Mouse (Mus musculus): ENCODE results near the gene Bub1b.
"Not testable (repeated sequence)": the region's sequence is repeated elsewhere in the genome, so short reads cannot be mapped to it uniquely, and the experiment has no call there.

Bub1b gene

GRCm38 (mm10) chr2:118618013-118618412 lies 20.0 kb downstream of the Bub1b start:
- DNase-seq (ENCODE audit: low spot score), result no peak

- no peak for DNase-seq (ENCODE audit: low spot score)
Observed at GRCm38 (mm10) chr2:118620101-118620500, 22.1 kb downstream of the Bub1b start.

GRCm38 (mm10) chr2:118620608-118621007 lies 22.6 kb downstream of the Bub1b start:
- no peak for DNase-seq (ENCODE audit: low spot score)

- DNase-seq (ENCODE audit: low spot score), result peak; percentile 21
Observed at GRCm38 (mm10) chr2:118629276-118629675, 31.3 kb downstream of the Bub1b start.

GRCm38 (mm10) chr2:118633441-118633840 lies 35.4 kb downstream of the Bub1b start:
- no peak for DNase-seq (ENCODE audit: low spot score)

- no peak for DNase-seq (ENCODE audit: low spot score)
Observed at GRCm38 (mm10) chr2:118637258-118637657, 39.2 kb downstream of the Bub1b start.

GRCm38 (mm10) chr2:118637888-118638526 lies 40.0 kb downstream of the Bub1b start:
- DNase-seq (ENCODE audit: low spot score), result peak; percentile 76

GRCm38 (mm10) chr2:118638686-118639085 lies 40.7 kb downstream of the Bub1b start:
- DNase-seq (ENCODE audit: low spot score), result no peak

- DNase-seq (ENCODE audit: low spot score), result no peak
Observed at GRCm38 (mm10) chr2:118641147-118641546, 43.1 kb downstream of the Bub1b start.

GRCm38 (mm10) chr2:118642431-118642830 lies 44.4 kb downstream of the Bub1b start:
- no peak for DNase-seq (ENCODE audit: low spot score)

- no peak for DNase-seq (ENCODE audit: low spot score)
Observed at GRCm38 (mm10) chr2:118642942-118643341, 44.9 kb downstream of the Bub1b start.

- peak; percentile 51 for DNase-seq (ENCODE audit: low spot score)
Observed at GRCm38 (mm10) chr2:118646665-118647064, 48.7 kb downstream of the Bub1b start.

- not testable (repeated sequence) for DNase-seq (ENCODE audit: low spot score)
Observed at GRCm38 (mm10) chr2:118650697-118651096, 52.7 kb downstream of the Bub1b start.

- DNase-seq (ENCODE audit: low spot score), result no peak
Observed at GRCm38 (mm10) chr2:118656688-118657281, 58.8 kb downstream of the Bub1b start.

GRCm38 (mm10) chr2:118658457-118658856 lies 60.4 kb downstream of the Bub1b start:
- DNase-seq (ENCODE audit: low spot score), result no peak

- DNase-seq (ENCODE audit: low spot score), result no peak
Observed at GRCm38 (mm10) chr2:118659077-118659476, 61.1 kb downstream of the Bub1b start.

- no peak for DNase-seq (ENCODE audit: low spot score)
Observed at GRCm38 (mm10) chr2:118659493-118659892, 61.5 kb downstream of the Bub1b start.

GRCm38 (mm10) chr2:118659998-118660452 lies 62.0 kb downstream of the Bub1b start:
- peak; percentile 47 for DNase-seq (ENCODE audit: low spot score)

- DNase-seq (ENCODE audit: low spot score), result no peak
Observed at GRCm38 (mm10) chr2:118661891-118662290, 63.9 kb downstream of the Bub1b start.

- DNase-seq (ENCODE audit: low spot score), result peak; percentile 63
Observed at GRCm38 (mm10) chr2:118662902-118663803, 65.1 kb downstream of the Bub1b start, which contains the start of gene Pak6. TSS of gene Pak6 (plus strand) at chr2:118663303.

- DNase-seq (ENCODE audit: low spot score), result no peak
Observed at GRCm38 (mm10) chr2:118663804-118664766, 66.1 kb downstream of the Bub1b start.
